ENCODE assay signal across 14 mouse cellular contexts in the genomic region with DNA sequence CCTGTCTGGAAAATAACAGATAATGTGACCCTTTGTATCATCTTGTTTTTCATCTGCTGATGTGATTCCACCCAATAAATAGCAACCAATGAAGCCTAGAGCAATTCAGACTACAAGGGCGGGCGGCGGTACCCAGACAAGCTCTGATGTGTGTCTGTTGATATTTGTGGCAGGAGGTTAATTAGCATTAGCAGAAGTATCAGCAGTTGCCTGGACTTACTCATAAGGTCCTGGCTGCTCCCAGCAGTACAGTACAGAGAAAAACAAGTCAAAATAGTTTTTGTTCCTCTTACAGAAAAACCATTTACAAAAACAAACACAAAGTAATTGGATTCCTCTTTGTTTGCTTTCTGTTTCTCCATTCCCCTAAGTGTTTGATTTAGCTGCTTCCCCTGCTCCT.
"Had no signal": no experiment of that assay in that cellular context is flagged by ENCODE, and none has a peak within 500 bp of the region (broad histone marks: within the 10 kb centered on the region; RNA-seq: fewer than 3 reads in every experiment).

No protein-coding gene starts in this region.

- ATAC-seq: liver, embryonic 12.5 days had no signal

- H3K27ac ChIP-seq: left cerebral cortex, adult 2 months; limb, embryonic 15.5 days; liver, embryonic 12.5 days; neural tube, embryonic 12.5 days; stomach, embryonic 15.5 days had no signal

- H3K9ac ChIP-seq: limb, embryonic 15.5 days; liver, embryonic 12.5 days; lung, embryonic 14.5 days; neural tube, embryonic 12.5 days; stomach, embryonic 15.5 days had no signal

- H3K27me3 ChIP-seq: limb, embryonic 15.5 days; liver, embryonic 12.5 days; megakaryocyte, embryonic 14.5 days; neural tube, embryonic 12.5 days; stomach, embryonic 15.5 days had no signal

- H3K4me2 ChIP-seq: limb, embryonic 15.5 days; liver, embryonic 12.5 days; lung, embryonic 14.5 days; neural tube, embryonic 12.5 days; stomach, embryonic 15.5 days had no signal

- H3K36me3 ChIP-seq: limb, embryonic 15.5 days; liver, embryonic 12.5 days; neural tube, embryonic 12.5 days; stomach, embryonic 15.5 days had no signal

- DNase-seq: kidney, adult 11 months; kidney, postnatal 25 days; lung, embryonic 14.5 days; lung, postnatal 10 days; lung, postnatal 4 days; right cerebral cortex, postnatal 14 days; thymus, adult 2 months; thymus, postnatal 25 days had no signal

- H3K4me3 ChIP-seq: left cerebral cortex, adult 2 months; limb, embryonic 15.5 days; liver, embryonic 12.5 days; megakaryocyte, embryonic 14.5 days; neural tube, embryonic 12.5 days; stomach, embryonic 15.5 days had no signal

- H3K4me1 ChIP-seq: limb, embryonic 15.5 days; liver, embryonic 12.5 days; megakaryocyte, embryonic 14.5 days; neural tube, embryonic 12.5 days; stomach, embryonic 15.5 days had no signal

- H3K9me3 ChIP-seq: limb, embryonic 15.5 days; megakaryocyte, embryonic 14.5 days; neural tube, embryonic 12.5 days; stomach, embryonic 15.5 days had no signal
